Mouse (Mus musculus) retina, postnatal 7 days (tissue): Measurements from ENCODE around the gene E330034G19Rik.
"Not testable (repeated sequence)": the region's sequence is repeated elsewhere in the genome, so short reads cannot be mapped to it uniquely, and the experiment has no call there.

Experiments used
- DNase-seq: peaks from one replicate; pipeline ENCODE4 v3.0.0-alpha.2; 2012; ENCODE audit warnings: low read depth, low spot score

The E330034G19Rik gene

GRCm38 (mm10) chr14:24292914-24293313, at the start of gene E330034G19Rik:
Gene E330034G19Rik, plus strand, starts transcription at chr14:24293214.
- DNase-seq, result no peak

- no peak for DNase-seq
These were observed 48.5 kb upstream of the E330034G19Rik start for GRCm38 (mm10) chr14:24244330-24245176.

GRCm38 (mm10) chr14:24245177-24246081, 47.6 kb upstream of the E330034G19Rik start, which contains the start of gene Dlg5:
Gene Dlg5, minus strand, starts transcription at chr14:24245920.
- peak; percentile 43 for DNase-seq

GRCm38 (mm10) chr14:24249926-24250325, 43.1 kb upstream of the E330034G19Rik start:
- DNase-seq, result no peak

GRCm38 (mm10) chr14:24251326-24251725, 41.7 kb upstream of the E330034G19Rik start:
- DNase-seq, result no peak

- no peak for DNase-seq
These were observed 39.3 kb upstream of the E330034G19Rik start for GRCm38 (mm10) chr14:24253611-24254202.

GRCm38 (mm10) chr14:24255956-24256355, 37.1 kb upstream of the E330034G19Rik start:
- DNase-seq, result no peak

GRCm38 (mm10) chr14:24260391-24260790, 32.6 kb upstream of the E330034G19Rik start:
- DNase-seq, result no peak

- DNase-seq, result no peak
These were observed 30.6 kb upstream of the E330034G19Rik start for GRCm38 (mm10) chr14:24262382-24262781.

- no peak for DNase-seq
These were observed 30.1 kb upstream of the E330034G19Rik start for GRCm38 (mm10) chr14:24262915-24263314.

- DNase-seq, result no peak
These were observed 23.4 kb upstream of the E330034G19Rik start for GRCm38 (mm10) chr14:24269571-24269970.

- DNase-seq, result peak; percentile 20
These were observed 19.4 kb upstream of the E330034G19Rik start for GRCm38 (mm10) chr14:24273575-24273974.

- peak; percentile 4 for DNase-seq
These were observed 17.5 kb upstream of the E330034G19Rik start for GRCm38 (mm10) chr14:24275534-24275933.

GRCm38 (mm10) chr14:24281278-24281677, 11.7 kb upstream of the E330034G19Rik start:
- DNase-seq, result no peak

- DNase-seq, result no peak
These were observed 10.7 kb upstream of the E330034G19Rik start for GRCm38 (mm10) chr14:24282276-24282675.

GRCm38 (mm10) chr14:24286136-24286535, 6.9 kb upstream of the E330034G19Rik start:
- DNase-seq, result no peak

GRCm38 (mm10) chr14:24290726-24291125, 2.3 kb upstream of the E330034G19Rik start:
- no peak for DNase-seq

- DNase-seq, result no peak
These were observed 617 bp downstream of the E330034G19Rik start for GRCm38 (mm10) chr14:24293631-24294030.

- DNase-seq, result not testable (repeated sequence)
These were observed 9.1 kb downstream of the E330034G19Rik start for GRCm38 (mm10) chr14:24302126-24302525.

- DNase-seq, result no peak
These were observed 13.7 kb downstream of the E330034G19Rik start for GRCm38 (mm10) chr14:24306667-24307066.

GRCm38 (mm10) chr14:24307146-24307545, 14.1 kb downstream of the E330034G19Rik start:
- no peak for DNase-seq

- DNase-seq, result peak; percentile 40
These were observed 18.1 kb downstream of the E330034G19Rik start for GRCm38 (mm10) chr14:24311110-24311509.
